Mouse (Mus musculus): ENCODE measurements around the gene Calr4. TPM values are rescaled to one million over a fixed set of nuclear protein-coding genes. Genes with fewer than 3 reads are reported as not detected.

Gene Calr4
- polyA plus RNA-seq, 1 experiment from 2014 or later: not detected

DNA sequence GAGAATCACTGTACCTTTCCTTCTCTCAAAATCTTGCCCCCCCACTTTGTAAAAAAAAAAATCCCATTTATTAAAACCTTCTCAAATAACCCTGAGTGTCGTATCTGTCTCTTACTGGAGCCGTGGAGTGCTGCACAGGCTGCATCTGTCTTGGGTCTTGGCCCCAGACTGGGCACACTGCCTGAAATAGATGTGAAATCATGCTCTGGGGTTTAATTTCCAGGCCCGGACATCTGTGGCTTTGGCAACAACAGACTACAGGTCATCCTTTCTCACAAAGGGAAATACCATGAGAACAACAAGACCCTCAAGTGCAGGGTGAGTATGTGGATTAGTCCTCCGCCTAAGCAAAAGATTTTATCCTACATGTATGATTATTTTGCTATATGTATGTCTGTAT lies 7.6 kb downstream of the Calr4 start:
- 79% methylated on average over 4 of the region's 4 CpGs for WGBS (ENCODE audit: insufficient replicate concordance)
- TF ChIP-seq CTCF (IDR thresholded peaks at IDR 0.05; ENCODE audit: low read depth): no peak
- TF ChIP-seq EP300 (IDR thresholded peaks at IDR 0.05; ENCODE audit: low read depth): no peak

DNA sequence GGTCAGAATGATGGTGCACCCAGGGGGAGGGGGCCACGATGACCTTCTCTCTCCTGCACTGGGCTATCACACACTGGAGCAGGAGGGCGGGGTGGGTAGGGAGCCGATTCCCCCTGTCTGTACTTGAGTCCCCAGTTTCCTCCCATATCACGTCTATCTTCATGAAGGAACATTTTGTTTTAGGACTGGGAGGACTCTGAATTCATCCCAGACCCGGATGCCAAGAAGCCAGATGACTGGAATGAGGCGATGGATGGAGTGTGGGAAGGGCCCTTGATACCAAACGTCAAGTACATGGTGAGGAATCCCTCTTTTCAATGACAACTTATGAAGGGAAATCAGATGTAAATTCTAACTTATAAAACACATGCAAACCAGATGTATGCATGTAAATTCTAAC lies 10.2 kb downstream of the Calr4 start:
- Histone ChIP-seq H3K4me3 (ENCODE audit: low read depth, low read length) (no peak overlapping the region), H3K27ac (ENCODE audit: low read depth) (no peak overlapping the region), H3K9me3 (ENCODE audit: low read length) (no peaks in the 10 kb centered on the region), H3K9ac (replicated peaks) (no peak overlapping the region), H3K4me2 (ENCODE audit: low read depth, low read length) (no peak overlapping the region), H3K36me3 (replicated peaks; ENCODE audit: insufficient read depth, low read length) (no peaks in the 10 kb centered on the region), H3K27me3 (ENCODE audit: insufficient read depth, low read length) (no peaks in the 10 kb centered on the region), H3K4me1 (ENCODE audit: insufficient read depth) (no peaks in the 10 kb centered on the region)
- DNase-seq (no peak), ATAC-seq (no peak)
- 79% methylated on average over 7 of the region's 7 CpGs for WGBS (ENCODE audit: insufficient replicate concordance)
- no peak for TF ChIP-seq CTCF (IDR thresholded peaks at IDR 0.05; ENCODE audit: low read depth)
- no peak for TF ChIP-seq EP300 (IDR thresholded peaks at IDR 0.05; ENCODE audit: low read depth)

More for the DNA sequence above, 7.6 kb downstream of the Calr4 start:
- Histone ChIP-seq H3K9me3 (ENCODE audit: low read length) (no peaks in the 10 kb centered on the region), H3K27ac (ENCODE audit: low read depth) (no peak overlapping the region), H3K4me2 (ENCODE audit: low read depth, low read length) (no peak overlapping the region), H3K27me3 (ENCODE audit: insufficient read depth, low read length) (no peaks in the 10 kb centered on the region), H3K36me3 (replicated peaks; ENCODE audit: insufficient read depth, low read length) (no peaks in the 10 kb centered on the region), H3K4me1 (ENCODE audit: insufficient read depth) (no peaks in the 10 kb centered on the region), H3K4me3 (ENCODE audit: low read depth, low read length) (no peak overlapping the region), H3K9ac (replicated peaks) (no peak overlapping the region)
- no peak for ATAC-seq
- DNase-seq: no peak

DNA sequence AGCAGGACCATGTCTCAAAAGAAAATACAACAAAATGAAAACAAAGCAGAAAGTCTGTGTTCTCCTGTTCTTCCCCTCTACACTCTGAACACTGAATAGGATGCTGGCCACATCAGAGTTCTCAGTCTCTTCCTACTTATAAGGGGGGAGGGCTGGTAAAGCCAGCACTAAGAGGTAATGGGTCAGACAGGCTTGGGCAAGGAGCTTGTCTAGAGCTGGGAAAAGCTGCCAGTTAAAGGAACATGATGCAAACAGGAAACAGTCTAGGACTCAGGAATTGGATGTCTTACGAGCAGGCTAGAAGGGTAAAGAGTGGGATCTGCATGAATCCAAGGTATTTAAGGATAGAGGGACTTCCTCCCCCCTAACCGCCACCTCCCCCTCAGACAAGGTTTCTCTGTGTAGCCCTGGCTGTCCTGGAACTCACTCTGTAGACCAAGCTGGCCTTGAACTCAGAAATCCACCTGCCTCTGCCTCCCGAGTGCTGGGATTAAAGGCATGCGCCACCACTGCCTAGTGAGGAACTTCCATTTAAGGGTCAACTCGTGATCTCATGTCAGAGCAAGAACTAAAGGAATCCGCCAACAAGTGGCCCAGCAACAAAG lies 10.8 kb downstream of the Calr4 start:
- Histone ChIP-seq H3K4me1 (ENCODE audit: insufficient read depth) (no peaks in the 10 kb centered on the region), H3K27ac (ENCODE audit: low read depth) (no peak overlapping the region), H3K9ac (replicated peaks) (no peak overlapping the region), H3K4me3 (ENCODE audit: low read depth, low read length) (no peak overlapping the region), H3K9me3 (ENCODE audit: low read length) (no peaks in the 10 kb centered on the region), H3K27me3 (ENCODE audit: insufficient read depth, low read length) (no peaks in the 10 kb centered on the region), H3K36me3 (replicated peaks; ENCODE audit: insufficient read depth, low read length) (no peaks in the 10 kb centered on the region), H3K4me2 (ENCODE audit: low read depth, low read length) (no peak overlapping the region)
- no peak for ATAC-seq
- 65% methylated on average over 6 of the region's 6 CpGs for WGBS (ENCODE audit: insufficient replicate concordance)
- DNase-seq: no peak
- TF ChIP-seq EP300 (IDR thresholded peaks at IDR 0.05; ENCODE audit: low read depth) (no peak), CTCF (IDR thresholded peaks at IDR 0.05; ENCODE audit: low read depth) (no peak)

DNA sequence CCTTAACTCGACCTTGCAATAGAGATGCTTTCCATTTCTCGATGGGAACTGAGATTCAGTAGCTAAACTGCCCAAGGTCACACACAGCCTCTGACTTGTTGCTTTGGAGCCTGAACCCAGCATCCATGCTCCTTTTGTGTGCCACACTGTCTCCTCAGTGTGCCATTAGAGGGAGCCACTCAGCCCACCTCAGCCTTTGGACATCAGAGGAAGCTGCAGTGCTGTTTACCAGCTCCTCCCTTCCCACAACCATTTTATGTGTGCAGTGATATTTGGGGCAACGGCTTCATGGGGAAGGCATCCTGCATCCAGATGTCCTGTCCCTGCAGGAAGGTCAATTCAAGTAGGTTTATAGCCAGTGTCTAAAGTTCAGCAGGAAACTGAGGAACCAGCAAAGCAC lies 17.3 kb downstream of the Calr4 start:
- Histone ChIP-seq H3K27me3 (ENCODE audit: insufficient read depth, low read length) (no peaks in the 10 kb centered on the region), H3K36me3 (replicated peaks; ENCODE audit: insufficient read depth, low read length) (no peaks in the 10 kb centered on the region), H3K4me3 (ENCODE audit: low read depth, low read length) (no peak overlapping the region), H3K27ac (ENCODE audit: low read depth) (no peak overlapping the region), H3K4me2 (ENCODE audit: low read depth, low read length) (no peak overlapping the region), H3K4me1 (ENCODE audit: insufficient read depth) (peaks cover 11% of the 10 kb centered on the region), H3K9me3 (ENCODE audit: low read length) (no peaks in the 10 kb centered on the region), H3K9ac (replicated peaks) (no peak overlapping the region)
- ATAC-seq (peak; percentile 50; the same call in 1 of the 2 replicates), DNase-seq (peak; percentile 41)
- WGBS (ENCODE audit: insufficient replicate concordance): 24% methylated on average over 3 of the region's 3 CpGs
- TF ChIP-seq EP300 (IDR thresholded peaks at IDR 0.05; ENCODE audit: low read depth): no peak
- peak; percentile 81 for TF ChIP-seq CTCF (IDR thresholded peaks at IDR 0.05; ENCODE audit: low read depth)

DNA sequence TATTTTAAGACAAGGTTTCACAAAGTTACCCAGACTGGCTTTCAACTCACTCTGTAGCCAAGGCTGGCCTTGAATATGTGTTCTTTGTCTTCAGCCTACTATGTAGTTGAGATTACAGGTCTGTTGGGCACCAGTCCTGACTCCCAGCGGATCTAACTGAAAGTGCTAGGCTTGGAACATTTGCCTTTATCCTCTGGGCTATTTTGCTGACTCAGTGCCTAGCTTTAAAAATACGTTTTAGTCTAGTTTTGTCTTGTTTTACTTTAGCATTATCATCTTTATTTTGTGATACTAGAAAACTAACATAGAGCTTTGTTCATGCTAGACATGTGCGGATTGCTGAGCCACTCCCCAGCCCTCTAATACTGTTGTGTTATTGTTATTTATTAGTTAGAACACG lies 17.9 kb downstream of the Calr4 start:
- H3K9ac ChIP-seq (replicated peaks): no peak overlapping the region
- peaks cover 11% of the 10 kb centered on the region for H3K4me1 ChIP-seq (ENCODE audit: insufficient read depth)

DNA sequence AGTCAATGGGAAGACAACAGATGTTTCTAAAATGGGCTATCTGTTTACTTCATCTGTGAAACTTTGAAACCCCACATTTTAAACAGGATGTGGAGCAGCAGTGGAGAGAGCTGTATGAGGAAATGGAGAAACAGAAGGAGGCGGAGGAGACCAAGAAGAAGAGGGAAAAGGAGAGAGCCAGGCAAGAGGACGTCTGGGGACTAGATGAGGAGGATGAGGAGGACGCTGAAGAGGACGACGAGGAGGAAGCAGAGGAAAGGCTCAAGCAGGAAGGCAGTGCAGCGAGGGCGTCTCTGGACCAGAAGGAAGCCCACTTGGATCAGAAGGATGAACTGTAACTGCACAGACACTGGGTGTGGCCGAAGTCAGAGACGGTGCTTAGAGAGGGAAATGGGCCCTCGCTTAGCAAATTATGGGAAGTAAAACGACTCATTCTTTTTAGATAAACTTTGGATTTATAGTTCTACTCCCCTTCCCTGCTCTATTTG lies 19.4 kb downstream of the Calr4 start:
- Histone ChIP-seq H3K9ac (replicated peaks) (no peak overlapping the region; the same call in 1 of the 2 replicates), H3K4me2 (ENCODE audit: low read depth, low read length) (peak overlapping the region; percentile 40), H3K27ac (ENCODE audit: low read depth) (peak overlapping the region; percentile 13), H3K4me3 (ENCODE audit: low read depth, low read length) (no peak overlapping the region), H3K4me1 (ENCODE audit: insufficient read depth) (peaks cover 11% of the 10 kb centered on the region), H3K9me3 (ENCODE audit: low read length) (no peaks in the 10 kb centered on the region), H3K27me3 (ENCODE audit: insufficient read depth, low read length) (no peaks in the 10 kb centered on the region), H3K36me3 (replicated peaks; ENCODE audit: insufficient read depth, low read length) (no peaks in the 10 kb centered on the region)
- ATAC-seq: 0 out of 2 replicates have a peak, but pooled peaks have one; percentile 28
- WGBS (ENCODE audit: insufficient replicate concordance): 30% methylated on average over 11 of the region's 11 CpGs
- DNase-seq: no peak
- TF ChIP-seq CTCF (IDR thresholded peaks at IDR 0.05; ENCODE audit: low read depth): no peak
- no peak for TF ChIP-seq EP300 (IDR thresholded peaks at IDR 0.05; ENCODE audit: low read depth)

More for the DNA sequence above, 17.9 kb downstream of the Calr4 start:
- Histone ChIP-seq H3K36me3 (replicated peaks; ENCODE audit: insufficient read depth, low read length) (no peaks in the 10 kb centered on the region), H3K4me3 (ENCODE audit: low read depth, low read length) (no peak overlapping the region), H3K27ac (ENCODE audit: low read depth) (no peak overlapping the region), H3K9me3 (ENCODE audit: low read length) (no peaks in the 10 kb centered on the region), H3K27me3 (ENCODE audit: insufficient read depth, low read length) (no peaks in the 10 kb centered on the region), H3K4me2 (ENCODE audit: low read depth, low read length) (no peak overlapping the region)
- no peak for ATAC-seq
- WGBS (ENCODE audit: insufficient replicate concordance): 78% methylated on average over 4 of the region's 4 CpGs
- DNase-seq: no peak
- TF ChIP-seq EP300 (IDR thresholded peaks at IDR 0.05; ENCODE audit: low read depth) (no peak), CTCF (IDR thresholded peaks at IDR 0.05; ENCODE audit: low read depth) (no peak)

Measured in liver, postnatal 0 days (tissue).